Mouse (Mus musculus): Measurements from ENCODE around the gene Mdm4. TPM values are rescaled to one million over a fixed set of nuclear protein-coding genes. Genes with fewer than 3 reads are reported as not detected.
"Not testable (repeated sequence)": the region's sequence is repeated elsewhere in the genome, so short reads cannot be mapped to it uniquely, and the experiment has no call there.

The Mdm4 gene
- polyA plus RNA-seq, 1 experiment from 2014 or later: 38.5 TPM

DNA sequence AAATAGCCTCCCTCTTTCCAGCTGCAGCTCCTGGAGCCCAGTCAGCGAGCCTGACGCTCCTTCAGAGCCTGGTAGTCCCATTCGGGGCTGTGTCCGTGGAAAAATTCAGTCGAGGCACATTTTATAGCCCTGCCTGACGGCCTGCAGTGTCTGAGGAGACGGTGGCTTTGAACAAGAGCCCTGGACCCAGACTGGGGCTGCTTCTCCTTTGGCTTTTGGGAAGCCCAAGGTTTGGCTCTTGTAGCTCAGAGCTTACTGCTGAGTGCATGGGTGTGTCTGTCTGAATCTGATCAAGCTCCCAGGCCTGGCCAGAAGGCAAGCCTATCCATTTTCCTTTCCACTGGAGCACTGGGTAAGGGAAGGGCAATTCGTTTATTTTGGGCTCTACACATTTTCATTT is 17.2 kb upstream of the Mdm4 start:
- peak overlapping the region; percentile 99 for H3K27ac ChIP-seq
- peak overlapping the region; percentile 95 for H3K4me3 ChIP-seq
- H3K27me3 ChIP-seq (ENCODE audit: poor library complexity, severe bottlenecking): peaks cover 11% of the 10 kb centered on the region; the same call in 1 of the 2 replicates
- WGBS: 55% methylated on average over 8 of the region's 8 CpGs
- H3K9me3 ChIP-seq: no peaks in the 10 kb centered on the region
- peaks cover 4% of the 10 kb centered on the region; the same call in 1 of the 2 replicates for H3K36me3 ChIP-seq (replicated peaks)
- DNase-seq (ENCODE audit: extremely low spot score, low spot score): no peak
- peaks cover 73% of the 10 kb centered on the region for H3K4me1 ChIP-seq

DNA sequence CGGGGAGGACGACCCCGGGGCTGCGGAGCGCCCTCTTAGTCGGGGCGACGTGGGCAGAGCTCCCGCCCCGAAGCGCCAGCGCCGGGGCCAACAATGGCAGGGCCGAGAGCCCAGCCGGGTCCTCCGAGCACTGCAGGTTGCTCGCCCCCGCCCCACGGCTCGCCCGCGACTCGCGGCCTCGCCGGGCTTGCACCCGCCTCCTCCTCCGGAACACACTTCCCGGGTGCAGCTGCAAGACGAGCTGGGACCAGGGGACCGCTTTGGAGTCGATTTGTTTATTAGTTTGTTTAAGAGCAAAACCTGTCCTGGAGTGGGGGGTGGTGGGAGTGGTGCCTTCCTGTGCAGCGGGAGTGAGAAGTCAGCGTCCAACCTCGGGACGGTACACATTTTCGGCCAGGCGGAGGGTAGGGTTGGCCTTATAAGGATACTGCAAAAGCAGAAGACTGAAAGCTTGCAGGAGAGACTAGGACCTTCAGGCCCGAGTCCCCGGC is 16.1 kb upstream of the Mdm4 start:
- Histone ChIP-seq H3K4me1 (peaks cover 65% of the 10 kb centered on the region), H3K27me3 (ENCODE audit: poor library complexity, severe bottlenecking) (peaks cover 11% of the 10 kb centered on the region; the same call in 1 of the 2 replicates), H3K9me3 (no peaks in the 10 kb centered on the region), H3K4me3 (peak overlapping the region; percentile 95), H3K27ac (peak overlapping the region; percentile 99), H3K36me3 (replicated peaks) (peaks cover under 1% of the 10 kb centered on the region; the same call in 1 of the 2 replicates)
- DNase-seq (ENCODE audit: extremely low spot score, low spot score): peak; percentile 49
- 0% methylated on average over 40 of the region's 40 CpGs for WGBS

- Histone ChIP-seq H3K27me3 (ENCODE audit: poor library complexity, severe bottlenecking) (peaks cover 11% of the 10 kb centered on the region; the same call in 1 of the 2 replicates), H3K4me3 (peak overlapping the region; percentile 95), H3K4me1 (peaks cover 65% of the 10 kb centered on the region), H3K9me3 (no peaks in the 10 kb centered on the region), H3K36me3 (replicated peaks) (no peaks in the 10 kb centered on the region), H3K27ac (peak overlapping the region; percentile 99)
- peak; percentile 80 for DNase-seq (ENCODE audit: extremely low spot score, low spot score)
- under 1% methylated on average over 68 of the region's 71 CpGs for WGBS
Measured at GRCm38 (mm10) chr1:133045861-133046440, 15.6 kb upstream of the Mdm4 start.

GRCm38 (mm10) chr1:133045011-133045860 is 14.9 kb upstream of the Mdm4 start, which contains the start of gene Pik3c2b:
Pik3c2b (plus strand) TSS chr1:133045667.
- H3K27ac ChIP-seq: peak within 1 kb of the TSS; percentile 99
- peak; percentile 21 for DNase-seq (ENCODE audit: extremely low spot score, low spot score)
- H3K9me3 ChIP-seq: no peaks in the 10 kb centered on the region
- peaks cover 11% of the 10 kb centered on the region; the same call in 1 of the 2 replicates for H3K27me3 ChIP-seq (ENCODE audit: poor library complexity, severe bottlenecking)
- no peaks in the 10 kb centered on the region for H3K36me3 ChIP-seq (replicated peaks)
- peak within 1 kb of the TSS; percentile 95 for H3K4me3 ChIP-seq
- 2% methylated on average over 15 of the region's 15 CpGs for WGBS
- peaks cover 58% of the 10 kb centered on the region for H3K4me1 ChIP-seq

GRCm38 (mm10) chr1:133039505-133039949 is 9.2 kb upstream of the Mdm4 start:
- peak; percentile 69 for DNase-seq (ENCODE audit: extremely low spot score, low spot score)
- Histone ChIP-seq H3K4me1 (peaks cover 5% of the 10 kb centered on the region; the same call in 1 of the 2 replicates), H3K27me3 (ENCODE audit: poor library complexity, severe bottlenecking) (peaks cover 6% of the 10 kb centered on the region; the same call in 1 of the 2 replicates), H3K9me3 (no peaks in the 10 kb centered on the region), H3K27ac (no peak overlapping the region), H3K4me3 (no peak overlapping the region), H3K36me3 (replicated peaks) (no peaks in the 10 kb centered on the region)
- 22% methylated on average over 4 of the region's 4 CpGs for WGBS

DNA sequence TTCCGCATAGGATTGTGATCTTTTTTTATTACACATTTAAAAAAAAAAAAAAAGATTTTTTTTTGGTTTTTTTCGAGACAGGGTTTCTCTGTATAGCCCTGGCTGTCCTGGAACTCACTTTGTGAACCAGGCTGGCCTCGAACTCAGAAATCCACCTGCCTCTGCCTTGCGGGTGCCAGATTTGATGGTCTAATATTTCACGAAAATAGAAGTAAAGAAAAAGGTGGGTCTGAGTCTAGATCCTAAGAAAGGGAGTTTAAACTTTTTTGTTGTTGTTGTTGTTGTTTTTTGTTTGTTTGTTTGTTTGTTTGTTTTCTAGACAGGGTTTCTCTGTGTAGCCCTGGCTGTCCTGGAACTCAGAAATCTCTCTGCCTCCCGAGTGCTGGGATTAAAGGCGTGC is 4.3 kb upstream of the Mdm4 start:
- H3K9me3 ChIP-seq; H3K27me3 ChIP-seq (ENCODE audit: poor library complexity, severe bottlenecking); DNase-seq (ENCODE audit: extremely low spot score, low spot score); H3K36me3 ChIP-seq (replicated peaks); H3K27ac ChIP-seq: not testable (repeated sequence)
- Histone ChIP-seq H3K4me3 (0 out of 2 replicates have a peak overlapping the region, but pooled peaks have one; percentile 64), H3K4me1 (peaks cover 12% of the 10 kb centered on the region)
- 66% methylated on average over 7 of the region's 7 CpGs for WGBS

DNA sequence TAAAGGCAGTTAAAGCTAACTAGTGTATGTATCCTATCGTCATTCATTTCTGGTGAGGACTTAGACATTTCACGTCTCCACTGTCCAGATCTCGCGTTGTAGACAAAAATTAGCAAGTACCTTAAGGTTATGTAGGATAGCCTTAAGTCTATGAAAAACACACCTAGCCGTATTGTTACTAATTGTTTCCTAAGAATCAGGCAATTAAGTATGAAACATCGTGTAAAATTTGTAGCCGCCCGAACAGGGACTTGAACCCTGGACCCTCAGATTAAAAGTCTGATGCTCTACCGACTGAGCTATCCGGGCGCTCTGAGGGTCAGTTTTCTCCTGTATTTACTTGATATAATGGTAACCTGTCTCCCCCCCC is 3.7 kb upstream of the Mdm4 start:
- Histone ChIP-seq H3K4me3 (peak overlapping the region; percentile 64), H3K27me3 (ENCODE audit: poor library complexity, severe bottlenecking) (no peaks in the 10 kb centered on the region), H3K27ac (0 out of 2 replicates have a peak overlapping the region, but pooled peaks have one; percentile 9), H3K9me3 (no peaks in the 10 kb centered on the region), H3K4me1 (peaks cover 10% of the 10 kb centered on the region), H3K36me3 (replicated peaks) (no peaks in the 10 kb centered on the region)
- 2% methylated on average over 11 of the region's 11 CpGs for WGBS
- peak; percentile 66 for DNase-seq (ENCODE audit: extremely low spot score, low spot score)

DNA sequence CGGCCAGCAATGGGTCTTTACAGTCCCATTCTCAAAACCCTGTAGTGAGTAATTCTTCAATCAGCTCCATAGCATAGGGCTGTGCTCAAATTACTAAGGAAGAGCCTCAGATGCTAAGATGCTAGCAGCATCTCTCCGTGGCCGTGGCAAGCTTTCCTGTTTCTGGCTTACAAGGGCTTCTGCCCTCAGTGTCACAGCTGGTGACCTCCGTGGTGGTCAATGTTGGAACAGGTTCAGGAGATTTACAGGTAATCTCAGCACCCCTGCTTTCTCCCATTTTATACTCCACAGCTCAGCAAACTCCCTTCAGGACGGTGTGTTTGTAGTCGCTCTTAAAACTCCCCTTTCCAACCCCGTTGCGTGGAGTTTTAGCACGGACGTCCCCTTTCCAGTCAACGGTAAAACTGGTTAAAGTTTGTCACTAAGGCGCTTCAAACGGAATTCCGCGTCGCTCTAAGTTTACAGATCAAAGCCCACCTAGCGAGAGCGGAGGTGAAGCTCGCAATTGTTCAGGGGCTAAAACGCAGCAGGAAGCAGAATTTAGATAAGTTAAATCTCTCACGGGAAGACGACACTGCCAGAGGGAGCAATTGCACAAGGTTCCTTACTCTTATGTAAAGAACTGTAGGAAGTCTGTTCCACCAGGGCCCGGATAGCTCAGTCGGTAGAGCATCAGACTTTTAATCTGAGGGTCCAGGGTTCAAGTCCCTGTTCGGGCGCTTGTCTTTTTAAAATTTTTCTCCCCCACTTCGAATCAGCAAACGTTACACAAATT is 3.1 kb upstream of the Mdm4 start:
- Histone ChIP-seq H3K36me3 (replicated peaks) (no peaks in the 10 kb centered on the region), H3K9me3 (no peaks in the 10 kb centered on the region), H3K27me3 (ENCODE audit: poor library complexity, severe bottlenecking) (no peaks in the 10 kb centered on the region), H3K27ac (peak overlapping the region; percentile 77), H3K4me1 (peaks cover 10% of the 10 kb centered on the region), H3K4me3 (peak overlapping the region; percentile 64)
- DNase-seq (ENCODE audit: extremely low spot score, low spot score): peak; percentile 85
- WGBS: under 1% methylated on average over 28 of the region's 28 CpGs

DNA sequence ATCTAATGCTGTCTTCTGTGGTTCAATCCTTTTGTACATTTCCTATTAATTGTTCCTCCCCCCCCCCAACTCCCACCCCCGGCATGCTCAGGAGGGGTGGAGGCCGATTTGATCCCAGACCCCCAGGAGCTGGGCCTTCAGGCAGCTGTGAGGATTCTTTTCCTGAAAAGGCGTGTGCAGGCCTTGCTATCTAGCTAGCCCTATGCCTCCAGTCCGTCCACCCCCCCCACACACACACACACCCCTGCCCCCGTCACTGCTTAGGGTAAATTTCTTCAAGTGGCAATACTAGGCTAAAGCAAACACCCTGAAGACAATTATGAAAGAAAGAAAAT is 2.6 kb upstream of the Mdm4 start:
- H3K27ac ChIP-seq: peak overlapping the region; percentile 77
- no peaks in the 10 kb centered on the region for H3K9me3 ChIP-seq
- H3K27me3 ChIP-seq (ENCODE audit: poor library complexity, severe bottlenecking): no peaks in the 10 kb centered on the region
- peaks cover 10% of the 10 kb centered on the region for H3K4me1 ChIP-seq
- 11% methylated on average over 5 of the region's 5 CpGs for WGBS
- H3K36me3 ChIP-seq (replicated peaks): no peaks in the 10 kb centered on the region
- H3K4me3 ChIP-seq: peak overlapping the region; percentile 64
- peak; percentile 22 for DNase-seq (ENCODE audit: extremely low spot score, low spot score)

DNA sequence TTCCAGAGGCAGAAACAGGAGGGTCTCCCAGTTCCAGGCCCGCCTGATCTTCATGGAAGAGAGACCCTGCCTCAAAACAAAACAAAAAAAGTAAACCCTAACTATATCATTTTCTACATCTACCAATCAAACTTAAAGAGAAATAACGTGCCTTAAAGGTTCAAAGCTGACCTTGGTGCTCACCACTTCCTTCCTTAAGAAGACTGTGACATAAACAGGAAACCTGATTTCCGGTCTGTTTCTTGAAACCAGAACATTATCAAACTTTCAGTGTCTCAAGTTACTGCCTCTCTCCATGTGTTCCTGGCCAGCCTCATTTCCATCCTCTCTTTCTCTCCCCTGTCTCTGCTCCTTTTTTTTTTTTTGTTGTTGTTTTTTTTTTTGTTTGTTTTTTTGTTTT is 617 bp downstream of the Mdm4 start:
- Histone ChIP-seq H3K27me3 (ENCODE audit: poor library complexity, severe bottlenecking) (no peaks in the 10 kb centered on the region), H3K27ac (no peak overlapping the region), H3K4me3 (no peak overlapping the region), H3K9me3 (no peaks in the 10 kb centered on the region), H3K4me1 (peaks cover 10% of the 10 kb centered on the region), H3K36me3 (replicated peaks) (no peaks in the 10 kb centered on the region)
- DNase-seq (ENCODE audit: extremely low spot score, low spot score): no peak
- WGBS: 84% methylated on average over 3 of the region's 3 CpGs

DNA sequence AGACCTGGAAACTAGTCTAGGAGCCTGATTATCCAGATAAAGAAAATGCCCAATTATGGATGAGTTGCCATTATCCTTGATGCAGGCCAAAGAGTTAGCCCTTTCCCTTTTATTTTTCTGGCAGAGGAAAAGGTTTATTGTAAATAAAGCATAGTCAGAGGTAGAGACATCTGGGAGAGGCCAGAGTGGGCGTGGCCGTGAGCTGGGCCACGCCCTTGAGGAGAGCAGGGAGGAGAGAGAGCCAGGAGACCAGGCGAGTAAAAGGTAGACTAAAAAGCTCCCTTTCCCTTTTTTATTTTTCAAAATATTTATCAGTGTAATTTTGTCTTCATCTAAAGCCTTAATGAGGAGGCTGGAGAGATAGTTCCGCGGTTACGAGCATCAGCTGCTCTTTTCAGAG is 2.4 kb downstream of the Mdm4 start:
- 33% methylated on average over 7 of the region's 7 CpGs for WGBS
- Histone ChIP-seq H3K4me1 (peaks cover 14% of the 10 kb centered on the region), H3K27me3 (ENCODE audit: poor library complexity, severe bottlenecking) (no peaks in the 10 kb centered on the region), H3K9me3 (no peaks in the 10 kb centered on the region), H3K36me3 (replicated peaks) (peaks cover 5% of the 10 kb centered on the region; the same call in 1 of the 2 replicates), H3K27ac (no peak overlapping the region), H3K4me3 (no peak overlapping the region)
- no peak for DNase-seq (ENCODE audit: extremely low spot score, low spot score)

DNA sequence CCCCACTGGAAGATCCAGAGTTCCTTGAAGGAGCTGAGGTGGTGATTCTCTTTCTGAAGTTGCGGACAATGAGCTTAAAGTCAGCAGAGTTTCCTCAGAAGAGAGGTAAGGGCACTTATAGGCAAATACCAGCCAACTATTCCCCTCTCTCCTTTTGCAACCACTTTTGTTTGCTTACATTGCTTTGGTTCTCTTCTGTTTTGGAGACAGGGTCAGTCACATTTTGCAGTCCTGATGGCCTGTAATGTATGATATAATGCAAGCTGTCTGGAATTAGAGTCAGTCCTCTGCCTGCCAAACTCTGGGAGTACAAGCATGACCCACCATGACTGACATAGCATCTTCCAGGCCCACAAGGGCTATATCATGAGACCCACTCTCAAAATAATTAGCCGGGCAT is 3.2 kb downstream of the Mdm4 start:
- H3K4me1 ChIP-seq: peaks cover 8% of the 10 kb centered on the region
- H3K36me3 ChIP-seq (replicated peaks): peaks cover 12% of the 10 kb centered on the region
- no peak overlapping the region for H3K4me3 ChIP-seq
- no peak overlapping the region for H3K27ac ChIP-seq
- no peaks in the 10 kb centered on the region for H3K27me3 ChIP-seq (ENCODE audit: poor library complexity, severe bottlenecking)
- DNase-seq (ENCODE audit: extremely low spot score, low spot score): no peak
- no peaks in the 10 kb centered on the region for H3K9me3 ChIP-seq
- 92% methylated on average over 2 of the region's 2 CpGs for WGBS

Measured in forebrain, embryonic 10.5 days (tissue).